Mouse (Mus musculus): ENCODE measurements around the gene Sult6b2. TPM values are rescaled to one million over a fixed set of nuclear protein-coding genes. Genes with fewer than 3 reads are reported as not detected.

The Sult6b2 gene
- 0.05 and 0.08 TPM in 2 replicates for polyA plus RNA-seq (2015; fragmentation: Nextera tagmentation; extraction: Ambion mirVana)

GRCm38 (mm10) chr6:142804402-142804801 lies at the start of gene Sult6b2:
Gene Sult6b2 (minus strand): TSS chr6:142804502.

GRCm38 (mm10) chr6:142756507-142757333 lies 47.6 kb downstream of the Sult6b2 start, which contains the start of gene Cmas:
Gene Cmas (plus strand): TSS chr6:142756686.

Other genes with a start within 250 kb of the Sult6b2 start
- 26.7 and 52.3 TPM in 2 replicates for gene Kcnj8, start 232.9 kb downstream of the Sult6b2 start, polyA plus RNA-seq (2015; fragmentation: Nextera tagmentation; extraction: Ambion mirVana)
- gene Abcc9, start 102.2 kb downstream of the Sult6b2 start, polyA plus RNA-seq (2015; fragmentation: Nextera tagmentation; extraction: Ambion mirVana), result 4.8 and 6.2 TPM in 2 replicates
- 61.9 and 68.2 TPM in 2 replicates for gene Cmas, start 47.8 kb downstream of the Sult6b2 start, polyA plus RNA-seq (2015; fragmentation: Nextera tagmentation; extraction: Ambion mirVana)
- gene St8sia1, start 159.9 kb upstream of the Sult6b2 start, polyA plus RNA-seq (2015; fragmentation: Nextera tagmentation; extraction: Ambion mirVana), result 1.3 and 2.4 TPM in 2 replicates

Measured in adrenal gland, postnatal 0 days (tissue).